Mouse (Mus musculus): ENCODE data around the gene Tmem190. TPM values are rescaled to one million over a fixed set of nuclear protein-coding genes. Genes with fewer than 3 reads are reported as not detected.

Tmem190 gene
- total and polyA plus RNA-seq, 3 experiments: not detected

GRCm38 (mm10) chr7:4830476-4830875, 47.7 kb downstream of the Tmem190 start:
- DNase-seq (ENCODE audit: extremely low read depth): no peak
- H3K27ac ChIP-seq (ENCODE audit: insufficient read depth, low read depth): no peak overlapping the region
- no peaks in the 10 kb centered on the region for H3K4me1 ChIP-seq (ENCODE audit: control insufficient read depth in 1 of 2, insufficient read depth in 2 of 2)
- peaks cover 90% of the 10 kb centered on the region for H3K27me3 ChIP-seq (replicated peaks)
- no peak overlapping the region for H3K9ac ChIP-seq (ENCODE audit: insufficient read depth, low read depth)
- TF ChIP-seq ZC3H11A (IDR thresholded peaks at IDR 0.05; ENCODE audit: low read depth, low read length): no peak
- TF ChIP-seq RAD21 (IDR thresholded peaks at IDR 0.05; ENCODE audit: low read depth, low read length): no peak
- TF ChIP-seq MAZ (IDR thresholded peaks at IDR 0.05; ENCODE audit: low read depth, low read length): no peak
- no peak for TF ChIP-seq SIN3A (IDR thresholded peaks at IDR 0.05; ENCODE audit: low read length)
- TF ChIP-seq KAT2A (IDR thresholded peaks at IDR 0.05; ENCODE audit: insufficient replicate concordance, low read length): no peak
- TF ChIP-seq USF2 (conservative IDR thresholded peaks at IDR 0.05; ENCODE audit: low read depth, low read length): no peak
- TF ChIP-seq SMC3 (IDR thresholded peaks at IDR 0.05; ENCODE audit: low read depth, low read length): no peak
- no peak for TF ChIP-seq PAX5 (IDR thresholded peaks at IDR 0.05; ENCODE audit: low read length)
- TF ChIP-seq POLR2AphosphoS2 (IDR thresholded peaks at IDR 0.05; ENCODE audit: low read depth, low read length): no peak
- TF ChIP-seq JUN (IDR thresholded peaks at IDR 0.05; ENCODE audit: insufficient read depth, low read depth, low read length): no peak
- no peak for TF ChIP-seq MAFK (IDR thresholded peaks at IDR 0.05; ENCODE audit: insufficient replicate concordance, low read length)
- no peak overlapping the region for H3K4me3 ChIP-seq (replicated peaks in 1 of 3; ENCODE audit: low read depth in 2 of 3, low read length in 2 of 3, poor library complexity in 1 of 3)
- H3K79me2 ChIP-seq (replicated peaks; ENCODE audit: control insufficient read depth, extremely low read depth, insufficient read depth, poor library complexity, severe bottlenecking): no peaks in the 10 kb centered on the region
- dilution Hi-C loops (cut with MboI; ENCODE audit: extremely low pct_ligation_motif_present, extremely low pct_unique_long_range_greater_than_20kb, low sequenced_read_pairs) (no loop called here), in situ Hi-C loops (cut with MboI; ENCODE audit: low pct_ligation_motif_present, low pct_unique_long_range_greater_than_20kb, low sequenced_read_pairs) (no loop called here)
- no peaks in the 10 kb centered on the region for H3K36me3 ChIP-seq (replicated peaks in 1 of 2; ENCODE audit: control insufficient read depth in 1 of 2, insufficient read depth in 1 of 2, low read length in 1 of 2)
- no peak overlapping the region for H3K4me2 ChIP-seq (ENCODE audit: insufficient read depth, low read depth, poor library complexity, severe bottlenecking)
- H3K9me3 ChIP-seq (replicated peaks; ENCODE audit: low read length): no peaks in the 10 kb centered on the region

Other genes with a start within 250 kb of the Tmem190 start
Only the 20 nearest of the 29 such genes appear.
- gene Ptprh, start 178.9 kb upstream of the Tmem190 start, total RNA-seq (2012; rRNA removed): not detected in 2 replicates
- gene Ptprh, start 178.9 kb upstream of the Tmem190 start, total RNA-seq (2014; rRNA removed): not detected in 2 replicates
- not detected in 2 replicates for gene Ptprh, start 178.9 kb upstream of the Tmem190 start, polyA plus RNA-seq (2012; ENCODE audit: insufficient read length, low read depth)
- 5.9 and 7.2 TPM in 2 replicates for gene Tmem86b, start 151.5 kb upstream of the Tmem190 start, total RNA-seq (2012; rRNA removed)
- 4.3 TPM in 2 replicates for gene Tmem86b, start 151.5 kb upstream of the Tmem190 start, total RNA-seq (2014; rRNA removed)
- 9.1 and 10.6 TPM in 2 replicates for gene Tmem86b, start 151.5 kb upstream of the Tmem190 start, polyA plus RNA-seq (2012; ENCODE audit: insufficient read length, low read depth)
- 85.6 and 91.2 TPM in 2 replicates for gene Ppp6r1, start 123.9 kb upstream of the Tmem190 start, total RNA-seq (2012; rRNA removed)
- gene Ppp6r1, start 123.9 kb upstream of the Tmem190 start, total RNA-seq (2014; rRNA removed): 53.0 and 59.2 TPM in 2 replicates
- 108 and 118 TPM in 2 replicates for gene Ppp6r1, start 123.9 kb upstream of the Tmem190 start, polyA plus RNA-seq (2012; ENCODE audit: insufficient read length, low read depth)
- gene Hspbp1, start 97.9 kb upstream of the Tmem190 start, total RNA-seq (2012; rRNA removed): 131 and 136 TPM in 2 replicates
- 92.3 and 98.8 TPM in 2 replicates for gene Hspbp1, start 97.9 kb upstream of the Tmem190 start, total RNA-seq (2014; rRNA removed)
- 82.7 and 90.6 TPM in 2 replicates for gene Hspbp1, start 97.9 kb upstream of the Tmem190 start, polyA plus RNA-seq (2012; ENCODE audit: insufficient read length, low read depth)
- 0.21 and 0.25 TPM in 2 replicates for gene Brsk1, start 92.3 kb upstream of the Tmem190 start, total RNA-seq (2012; rRNA removed)
- not detected in 2 replicates for gene Brsk1, start 92.3 kb upstream of the Tmem190 start, total RNA-seq (2014; rRNA removed)
- not detected in 2 replicates for gene Brsk1, start 92.3 kb upstream of the Tmem190 start, polyA plus RNA-seq (2012; ENCODE audit: insufficient read length, low read depth)
- gene Tmem150b, start 57.7 kb upstream of the Tmem190 start, total RNA-seq (2012; rRNA removed): 0.04 TPM in 1 of 2 replicates, not detected in the other
- gene Tmem150b, start 57.7 kb upstream of the Tmem190 start, total RNA-seq (2014; rRNA removed): 0.15 TPM in 1 of 2 replicates, not detected in the other
- 0.12 and 0.17 TPM in 2 replicates for gene Tmem150b, start 57.7 kb upstream of the Tmem190 start, polyA plus RNA-seq (2012; ENCODE audit: insufficient read length, low read depth)
- gene Kmt5c, start 42.8 kb upstream of the Tmem190 start, total RNA-seq (2012; rRNA removed): 27.4 and 41.2 TPM in 2 replicates
- gene Kmt5c, start 42.8 kb upstream of the Tmem190 start, total RNA-seq (2014; rRNA removed): 41.3 and 44.0 TPM in 2 replicates
- gene Kmt5c, start 42.8 kb upstream of the Tmem190 start, polyA plus RNA-seq (2012; ENCODE audit: insufficient read length, low read depth): 46.7 and 52.4 TPM in 2 replicates
- not detected in 2 replicates for gene Cox6b2, start 29.8 kb upstream of the Tmem190 start, total RNA-seq (2012; rRNA removed)
- not detected in 2 replicates for gene Cox6b2, start 29.8 kb upstream of the Tmem190 start, total RNA-seq (2014; rRNA removed)
- not detected in 2 replicates for gene Cox6b2, start 29.8 kb upstream of the Tmem190 start, polyA plus RNA-seq (2012; ENCODE audit: insufficient read length, low read depth)
- gene Fam71e2, start 11.6 kb upstream of the Tmem190 start, total RNA-seq (2012; rRNA removed): not detected in 2 replicates
- gene Fam71e2, start 11.6 kb upstream of the Tmem190 start, total RNA-seq (2014; rRNA removed): not detected in 2 replicates
- gene Fam71e2, start 11.6 kb upstream of the Tmem190 start, polyA plus RNA-seq (2012; ENCODE audit: insufficient read length, low read depth): not detected in 2 replicates
- 0.17 TPM in 1 of 2 replicates, not detected in the other for gene Il11, start 78 bp upstream of the Tmem190 start, total RNA-seq (2012; rRNA removed)
- gene Il11, start 78 bp upstream of the Tmem190 start, total RNA-seq (2014; rRNA removed): not detected in 2 replicates
- not detected in 2 replicates for gene Il11, start 78 bp upstream of the Tmem190 start, polyA plus RNA-seq (2012; ENCODE audit: insufficient read length, low read depth)
- 12.3 and 17.7 TPM in 2 replicates for gene Tmem238, start 6.7 kb downstream of the Tmem190 start, total RNA-seq (2012; rRNA removed)
- gene Tmem238, start 6.7 kb downstream of the Tmem190 start, total RNA-seq (2014; rRNA removed): 4.3 and 5.5 TPM in 2 replicates
- 9.8 and 10.7 TPM in 2 replicates for gene Tmem238, start 6.7 kb downstream of the Tmem190 start, polyA plus RNA-seq (2012; ENCODE audit: insufficient read length, low read depth)
- gene Rpl28, start 9.9 kb downstream of the Tmem190 start, total RNA-seq (2012; rRNA removed): 2,147 and 2,603 TPM in 2 replicates
- gene Rpl28, start 9.9 kb downstream of the Tmem190 start, total RNA-seq (2014; rRNA removed): 236 and 269 TPM in 2 replicates
- gene Rpl28, start 9.9 kb downstream of the Tmem190 start, polyA plus RNA-seq (2012; ENCODE audit: insufficient read length, low read depth): 526 and 605 TPM in 2 replicates
- 238 and 304 TPM in 2 replicates for gene Ube2s, start 29.7 kb downstream of the Tmem190 start, total RNA-seq (2012; rRNA removed)
- 707 and 825 TPM in 2 replicates for gene Ube2s, start 29.7 kb downstream of the Tmem190 start, total RNA-seq (2014; rRNA removed)
- gene Ube2s, start 29.7 kb downstream of the Tmem190 start, polyA plus RNA-seq (2012; ENCODE audit: insufficient read length, low read depth): 392 and 452 TPM in 2 replicates
- not detected in 2 replicates for gene Shisa7, start 61.8 kb downstream of the Tmem190 start, total RNA-seq (2012; rRNA removed)
- not detected in 2 replicates for gene Shisa7, start 61.8 kb downstream of the Tmem190 start, total RNA-seq (2014; rRNA removed)
- gene Shisa7, start 61.8 kb downstream of the Tmem190 start, polyA plus RNA-seq (2012; ENCODE audit: insufficient read length, low read depth): not detected in 2 replicates
- 10.8 and 19.5 TPM in 2 replicates for gene Isoc2b, start 87.3 kb downstream of the Tmem190 start, total RNA-seq (2012; rRNA removed)
- 10.0 and 10.2 TPM in 2 replicates for gene Isoc2b, start 87.3 kb downstream of the Tmem190 start, total RNA-seq (2014; rRNA removed)
- 3.9 and 4.7 TPM in 2 replicates for gene Isoc2b, start 87.3 kb downstream of the Tmem190 start, polyA plus RNA-seq (2012; ENCODE audit: insufficient read length, low read depth)
- 15.3 and 15.4 TPM in 2 replicates for gene Isoc2a, start 94.2 kb downstream of the Tmem190 start, total RNA-seq (2012; rRNA removed)
- gene Isoc2a, start 94.2 kb downstream of the Tmem190 start, total RNA-seq (2014; rRNA removed): 8.4 and 8.6 TPM in 2 replicates
- 12.9 and 19.0 TPM in 2 replicates for gene Isoc2a, start 94.2 kb downstream of the Tmem190 start, polyA plus RNA-seq (2012; ENCODE audit: insufficient read length, low read depth)
- 0.17 TPM in 1 of 2 replicates, not detected in the other for gene Gm36210, start 123.6 kb downstream of the Tmem190 start, total RNA-seq (2012; rRNA removed)
- not detected in 2 replicates for gene Gm36210, start 123.6 kb downstream of the Tmem190 start, total RNA-seq (2014; rRNA removed)
- 0.90 and 1.4 TPM in 2 replicates for gene Gm36210, start 123.6 kb downstream of the Tmem190 start, polyA plus RNA-seq (2012; ENCODE audit: insufficient read length, low read depth)
- 1.9 and 2.2 TPM in 2 replicates for gene Zfp628, start 132.3 kb downstream of the Tmem190 start, total RNA-seq (2012; rRNA removed)
- 0.42 and 0.87 TPM in 2 replicates for gene Zfp628, start 132.3 kb downstream of the Tmem190 start, total RNA-seq (2014; rRNA removed)
- 7.1 and 9.4 TPM in 2 replicates for gene Zfp628, start 132.3 kb downstream of the Tmem190 start, polyA plus RNA-seq (2012; ENCODE audit: insufficient read length, low read depth)
- 0.63 and 1.3 TPM in 2 replicates for gene Nat14, start 139.1 kb downstream of the Tmem190 start, total RNA-seq (2012; rRNA removed)
- 0.27 and 0.88 TPM in 2 replicates for gene Nat14, start 139.1 kb downstream of the Tmem190 start, total RNA-seq (2014; rRNA removed)
- 0.97 and 1.7 TPM in 2 replicates for gene Nat14, start 139.1 kb downstream of the Tmem190 start, polyA plus RNA-seq (2012; ENCODE audit: insufficient read length, low read depth)
- 0.13 and 0.30 TPM in 2 replicates for gene Ssc5d, start 142.8 kb downstream of the Tmem190 start, total RNA-seq (2012; rRNA removed)
- gene Ssc5d, start 142.8 kb downstream of the Tmem190 start, total RNA-seq (2014; rRNA removed): 0.08 and 0.09 TPM in 2 replicates
- 1.5 and 1.6 TPM in 2 replicates for gene Ssc5d, start 142.8 kb downstream of the Tmem190 start, polyA plus RNA-seq (2012; ENCODE audit: insufficient read length, low read depth)

Measured in CH12.LX (cell line).